Mouse (Mus musculus): ENCODE data around the gene Tenm4.

- TF ChIP-seq POLR2A (IDR thresholded peaks at IDR 0.05; ENCODE audit: borderline replicate concordance, insufficient read depth, low read length) (no peak), CTCF (IDR thresholded peaks at IDR 0.05; ENCODE audit: borderline replicate concordance, insufficient read depth, low read depth, low read length) (no peak)
Observed at GRCm38 (mm10) chr7:96765321-96765960, 594.4 kb downstream of the Tenm4 start.
